Mouse (Mus musculus) granulocyte monocyte progenitor cell, adult 5-6 weeks (primary cell): ENCODE results near the gene Shank2. TPM values are rescaled to one million over a fixed set of nuclear protein-coding genes. Genes with fewer than 3 reads are reported as not detected.
A peak's percentile ranks its signal among the peaks of the same experiment; 100 is the strongest.

Source experiments
- ATAC-seq: replicated peaks from 2 replicates; pipeline ENCODE4 v1.8.0; 2016; ENCODE audit warnings: mild to moderate bottlenecking, moderate TSS enrichment, inconsistent platforms; ENCODE audit not compliant: poor library complexity, severe bottlenecking
- total RNA-seq, 2 experiments: library from RNA; stranded (forward) in 1 of 2; stranded (reverse) in 1 of 2; fragments of 200-712, 200-1000 nt in 1 of 2; fragments of >200 nt in 1 of 2; fragmentation: Nextera tagmentation in 1 of 2; gene quantifications; 2 replicates each; pipeline ENCODE4 v1.2.3; 2014 to 2017

The Shank2 gene
- total RNA-seq, 2 experiments from 2014 or later, result not detected

DNA sequence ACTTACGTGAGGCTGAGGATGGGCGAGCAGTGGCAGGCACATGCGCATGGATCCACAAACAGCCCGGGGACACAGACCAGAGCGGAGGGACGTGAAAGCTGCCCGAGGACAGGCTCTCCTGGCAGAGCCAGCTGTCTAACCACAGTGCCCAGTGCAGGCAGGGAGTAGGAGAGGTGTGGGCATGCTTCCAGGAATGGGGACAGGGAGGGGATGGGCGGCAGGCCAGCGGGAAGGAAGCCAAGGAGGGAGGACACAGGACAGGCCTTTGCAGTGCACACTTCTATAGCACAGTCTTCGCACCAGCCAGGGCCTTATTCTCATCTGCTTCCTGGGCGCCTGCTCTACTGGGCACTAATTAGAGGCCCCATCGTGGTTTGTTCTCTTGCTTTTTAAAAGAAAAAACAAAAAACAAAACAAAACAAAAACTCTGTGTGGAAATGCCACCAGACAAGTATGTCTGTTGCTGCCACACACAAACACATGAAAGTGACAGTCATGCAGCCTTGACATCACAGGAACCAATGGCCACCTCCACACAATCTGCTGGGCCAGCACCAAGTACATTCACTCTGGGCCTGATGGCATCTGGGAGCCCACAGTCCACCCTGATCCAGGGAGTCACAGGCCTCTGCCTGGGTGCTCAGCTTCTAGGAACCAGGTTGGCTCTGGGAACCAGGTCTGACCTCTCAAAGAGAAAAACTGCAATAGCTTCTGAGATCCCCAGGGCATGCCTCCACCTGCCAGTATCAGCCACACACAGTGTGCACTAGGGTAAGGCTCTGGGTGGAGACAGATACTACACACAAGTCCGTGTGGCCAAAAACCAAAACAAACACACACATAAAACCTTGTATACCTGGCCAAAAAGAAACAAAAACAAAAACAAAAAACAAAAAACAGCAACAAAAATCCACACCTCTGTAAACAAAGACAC is 448.2 kb downstream of the Shank2 start:
- no peak for ATAC-seq

DNA sequence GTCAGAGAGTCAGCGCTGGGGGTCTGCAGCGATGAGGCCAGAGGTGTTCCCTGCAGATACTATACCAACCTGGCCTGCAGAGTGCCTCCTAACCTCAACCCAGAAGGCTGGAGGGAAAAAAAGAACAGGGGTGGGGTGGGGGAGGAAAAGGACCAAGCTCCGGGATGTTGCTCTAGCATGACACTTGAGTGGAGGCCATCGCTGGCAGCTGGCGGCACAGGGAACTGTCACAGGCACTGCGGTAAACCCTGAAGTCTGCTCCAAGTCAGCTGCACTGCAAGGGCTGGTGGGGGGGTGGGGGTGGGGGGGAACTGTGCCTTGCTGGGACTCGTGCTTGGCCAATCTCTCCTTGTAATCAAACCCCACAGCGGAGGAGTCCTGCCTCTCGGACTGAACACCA is 448.9 kb downstream of the Shank2 start:
- ATAC-seq, result no peak

DNA sequence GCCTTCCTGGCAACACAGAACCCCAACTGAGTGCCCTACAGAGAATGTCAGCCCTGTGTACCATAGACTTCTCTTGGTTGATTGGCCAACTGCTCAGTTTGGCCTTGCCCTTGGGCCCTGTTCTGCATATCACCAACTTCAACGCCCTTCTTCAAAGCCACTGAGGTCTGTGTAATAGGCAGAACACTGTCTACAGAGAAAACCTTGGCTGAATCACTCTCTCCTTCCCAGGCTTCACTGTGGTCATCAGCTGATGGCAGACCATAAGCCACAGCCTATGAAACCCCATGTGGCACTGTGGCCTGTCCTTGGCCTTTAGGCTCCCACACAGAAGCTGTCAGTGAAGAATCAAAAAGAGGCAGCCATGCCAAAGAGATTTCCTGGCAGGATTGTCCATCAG is 457.2 kb downstream of the Shank2 start:
- ATAC-seq, result no peak

DNA sequence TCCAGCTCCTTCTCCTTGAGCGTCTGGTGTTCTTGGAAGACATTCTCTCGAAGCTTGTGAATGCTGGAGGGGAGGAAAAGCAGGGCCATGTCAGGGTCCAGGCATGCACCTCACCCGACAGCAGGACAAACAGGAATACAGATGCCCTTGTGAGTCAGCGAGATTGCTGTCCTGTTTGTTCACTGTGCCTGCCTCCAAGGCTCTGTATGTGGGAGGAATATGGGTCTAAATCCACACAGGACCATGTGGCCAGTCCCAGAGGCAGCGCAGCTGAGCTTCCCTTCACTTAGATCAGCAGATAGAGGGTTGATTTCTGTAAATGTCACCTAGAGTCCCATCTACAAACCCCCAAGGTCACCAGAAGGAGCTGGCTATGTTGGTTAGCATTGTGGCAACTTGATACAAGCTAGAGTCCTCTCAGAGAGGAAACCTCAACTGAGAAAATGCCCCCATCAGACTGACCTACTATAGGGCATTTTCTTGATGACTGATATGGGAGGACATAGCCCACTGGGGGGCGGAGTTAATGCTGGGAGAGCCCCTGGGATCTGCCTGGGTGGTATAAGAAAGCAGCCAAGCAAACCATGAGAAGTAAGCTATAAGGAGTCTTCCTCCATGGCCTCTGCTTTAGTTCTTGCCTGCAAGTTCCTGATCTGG is 459.6 kb downstream of the Shank2 start:
- no peak for ATAC-seq

DNA sequence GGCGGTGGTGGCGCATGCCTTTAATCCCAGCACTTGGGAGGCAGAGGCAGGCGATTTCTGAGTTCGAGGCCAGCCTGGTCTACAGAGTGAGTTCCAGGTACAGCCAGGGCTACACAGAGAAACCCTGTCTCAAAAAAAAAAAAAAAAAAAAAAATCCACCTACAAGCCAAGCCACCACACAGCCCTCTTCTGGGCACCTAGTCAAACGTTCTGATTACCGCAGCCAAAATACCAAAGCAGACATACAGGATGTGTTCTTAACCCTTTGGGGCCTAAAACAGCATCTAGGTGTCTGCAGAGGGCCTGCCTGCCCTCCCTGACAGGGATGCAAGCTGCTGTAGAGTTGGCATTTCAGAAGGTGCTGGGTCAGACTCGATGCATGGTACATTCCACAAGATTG is 460.8 kb downstream of the Shank2 start:
- ATAC-seq, result no peak

DNA sequence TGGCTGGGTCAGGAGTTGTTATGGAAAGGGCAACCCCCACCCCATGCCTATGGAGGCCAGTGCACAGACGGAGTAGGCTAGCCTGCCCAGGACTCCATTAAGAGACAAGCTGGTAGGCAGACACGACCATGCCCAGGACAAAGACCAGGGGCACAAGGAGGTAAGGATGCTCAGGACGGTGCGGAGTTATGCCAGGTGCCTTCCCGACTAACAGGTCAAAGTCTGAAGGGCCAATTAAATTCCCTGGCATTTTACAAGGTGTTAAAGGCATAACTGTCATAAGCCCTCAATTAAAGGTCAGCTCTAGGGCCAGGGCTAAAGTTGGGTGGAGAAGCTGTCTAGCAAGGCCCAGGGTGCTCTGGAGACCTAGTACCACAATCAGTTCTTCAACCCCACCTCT is 467.0 kb downstream of the Shank2 start:
- no peak for ATAC-seq

DNA sequence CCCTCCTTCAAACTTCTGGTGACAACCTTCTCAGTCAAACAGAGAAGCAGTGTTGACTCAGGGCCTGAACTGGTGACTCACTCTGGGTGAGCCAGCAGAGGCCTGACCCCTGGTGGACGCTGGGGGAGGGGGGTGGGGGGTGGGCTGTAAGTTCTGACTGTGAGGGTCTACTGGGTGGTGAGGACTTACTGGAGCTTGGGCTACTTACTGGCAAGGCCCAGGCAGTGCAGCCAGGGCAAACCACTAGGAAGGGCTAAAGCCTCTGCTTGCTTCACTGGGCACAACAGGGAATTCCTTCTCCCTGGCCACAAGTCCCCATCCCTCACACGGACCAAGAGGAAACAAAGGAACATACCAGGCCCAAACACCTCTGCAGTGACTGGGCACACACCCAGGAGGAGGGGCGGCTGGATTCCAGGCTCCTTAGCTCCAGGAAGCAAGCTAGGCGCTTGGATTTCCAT is 467.5 kb downstream of the Shank2 start:
- ATAC-seq, result no peak

DNA sequence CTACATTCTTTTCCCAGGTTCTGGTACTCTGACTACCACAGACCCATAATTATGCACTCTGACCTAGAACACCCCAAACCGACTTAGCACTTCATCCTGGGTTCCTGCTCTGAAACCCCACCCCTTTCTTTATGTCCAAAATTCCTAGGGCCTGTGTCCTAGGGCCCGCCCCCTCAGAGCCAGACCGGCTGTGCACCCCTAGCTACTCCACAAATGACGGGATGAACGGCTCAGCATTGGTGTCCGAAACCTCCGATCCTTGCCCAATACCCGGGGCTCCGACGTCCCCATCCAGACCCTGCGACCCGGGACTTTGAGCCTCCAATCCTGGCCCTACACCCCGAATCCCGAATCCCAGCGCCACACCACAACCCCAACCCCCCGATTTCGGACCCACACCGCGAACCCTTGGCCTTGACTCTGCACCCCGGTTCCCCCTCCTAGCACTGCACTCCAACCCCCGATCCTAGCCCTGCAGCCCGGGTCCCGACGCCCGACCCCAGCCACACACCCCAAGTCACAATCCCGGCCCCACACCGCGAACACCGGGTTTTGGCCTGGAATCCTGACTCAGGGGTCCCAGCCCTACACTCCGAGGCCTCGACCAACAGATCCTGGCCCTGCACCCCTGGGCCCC is 468.3 kb downstream of the Shank2 start:
- ATAC-seq, result peak; percentile 8; the same call in 1 of the 2 replicates

DNA sequence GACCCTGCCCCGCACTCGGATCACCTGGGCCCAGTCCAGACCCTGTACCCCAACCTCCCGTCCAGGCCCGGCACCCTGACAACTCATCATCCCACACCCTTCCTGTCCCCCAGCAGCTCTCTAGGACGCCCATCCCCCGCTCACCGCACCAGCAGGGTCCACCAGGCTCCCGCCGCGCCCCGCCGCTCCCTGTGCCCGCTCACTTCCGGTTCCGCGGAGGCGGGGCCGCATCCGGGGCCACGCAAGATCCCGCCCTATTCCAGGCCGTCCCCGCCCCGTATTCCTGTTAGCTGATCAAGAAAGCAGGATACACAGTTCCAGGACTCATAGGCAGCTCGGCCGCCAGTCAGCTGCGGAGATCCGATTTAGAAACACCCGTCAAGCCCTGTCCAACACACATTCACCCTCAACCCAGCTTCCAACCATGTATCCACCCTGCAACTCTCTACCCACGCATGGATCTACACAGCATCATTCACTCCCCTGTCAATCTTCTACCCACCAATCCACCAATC is 468.9 kb downstream of the Shank2 start, which contains the start of gene Cttn:
TSS of gene Cttn (minus strand) at position 465 of the 515 bp plus-strand sequence.
- peak; percentile 58 for ATAC-seq

DNA sequence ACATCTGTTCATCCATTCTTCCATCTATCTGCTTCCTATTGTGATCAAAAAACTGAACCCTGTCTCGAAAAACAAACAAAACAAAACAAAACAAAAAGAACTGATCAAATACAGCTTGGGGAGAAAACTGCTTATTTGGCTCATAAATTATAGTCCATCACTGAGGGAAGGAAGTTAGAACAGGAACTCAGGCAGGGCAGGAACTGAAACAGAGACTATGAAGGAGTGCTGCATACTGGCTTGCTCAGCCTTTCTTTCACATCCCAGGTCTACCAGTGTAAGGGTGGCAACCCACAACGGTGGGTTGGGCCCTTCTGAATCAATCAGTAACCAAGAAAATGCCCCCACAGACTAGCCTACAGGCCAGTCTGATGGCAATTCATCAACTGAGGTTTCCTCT is 469.4 kb downstream of the Shank2 start:
- peak; percentile 56 for ATAC-seq

DNA sequence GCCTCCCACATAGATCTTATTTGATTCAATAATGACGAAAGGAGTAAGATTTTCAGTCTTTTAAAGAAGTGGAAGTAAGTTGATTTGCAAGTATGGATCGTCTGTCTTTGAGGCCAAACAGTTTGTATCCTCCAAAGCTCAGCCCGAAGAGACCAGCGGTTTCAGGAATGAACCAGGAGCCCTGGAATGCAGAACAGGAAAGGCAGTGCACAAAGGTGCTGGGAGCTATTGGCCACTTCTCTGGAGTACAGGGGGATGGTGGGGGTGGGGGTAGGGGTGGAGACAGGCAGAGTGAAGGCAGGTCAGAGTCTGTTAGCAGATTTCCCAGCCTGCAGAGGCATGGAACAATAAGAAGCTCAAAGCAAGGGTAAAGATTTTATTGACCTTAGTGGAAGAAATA is 471.8 kb downstream of the Shank2 start:
- ATAC-seq, result no peak

Other genes starting within 250 kb of the Shank2 start
- 3.9 and 5.2 TPM in 2 replicates for gene Osbpl5, start 244.9 kb upstream of the Shank2 start, total RNA-seq (2014; fragmentation: Nextera tagmentation)
- 7.5 and 16.6 TPM in 2 replicates for gene Osbpl5, start 244.9 kb upstream of the Shank2 start, total RNA-seq (2017)
- not detected in 2 replicates for gene Mrgprg, start 234.9 kb upstream of the Shank2 start, total RNA-seq (2014; fragmentation: Nextera tagmentation)
- not detected in 2 replicates for gene Mrgprg, start 234.9 kb upstream of the Shank2 start, total RNA-seq (2017)
- 2.6 and 2.9 TPM in 2 replicates for gene Mrgpre, start 217.4 kb upstream of the Shank2 start, total RNA-seq (2014; fragmentation: Nextera tagmentation)
- gene Mrgpre, start 217.4 kb upstream of the Shank2 start, total RNA-seq (2017), result 0.34 and 0.41 TPM in 2 replicates
- gene Nadsyn1, start 179.1 kb upstream of the Shank2 start, total RNA-seq (2014; fragmentation: Nextera tagmentation), result 5.1 and 10.5 TPM in 2 replicates
- 13.2 and 16.4 TPM in 2 replicates for gene Nadsyn1, start 179.1 kb upstream of the Shank2 start, total RNA-seq (2017)
- 16.8 and 34.7 TPM in 2 replicates for gene Dhcr7, start 178.8 kb upstream of the Shank2 start, total RNA-seq (2014; fragmentation: Nextera tagmentation)
- gene Dhcr7, start 178.8 kb upstream of the Shank2 start, total RNA-seq (2017), result 6.9 and 15.8 TPM in 2 replicates
- gene Gm498, start 135.1 kb upstream of the Shank2 start, total RNA-seq (2014; fragmentation: Nextera tagmentation), result not detected in 2 replicates
- gene Gm498, start 135.1 kb upstream of the Shank2 start, total RNA-seq (2017), result not detected in 2 replicates